Mouse (Mus musculus): ENCODE measurements around the gene Gigyf1.

Gigyf1 gene

DNA sequence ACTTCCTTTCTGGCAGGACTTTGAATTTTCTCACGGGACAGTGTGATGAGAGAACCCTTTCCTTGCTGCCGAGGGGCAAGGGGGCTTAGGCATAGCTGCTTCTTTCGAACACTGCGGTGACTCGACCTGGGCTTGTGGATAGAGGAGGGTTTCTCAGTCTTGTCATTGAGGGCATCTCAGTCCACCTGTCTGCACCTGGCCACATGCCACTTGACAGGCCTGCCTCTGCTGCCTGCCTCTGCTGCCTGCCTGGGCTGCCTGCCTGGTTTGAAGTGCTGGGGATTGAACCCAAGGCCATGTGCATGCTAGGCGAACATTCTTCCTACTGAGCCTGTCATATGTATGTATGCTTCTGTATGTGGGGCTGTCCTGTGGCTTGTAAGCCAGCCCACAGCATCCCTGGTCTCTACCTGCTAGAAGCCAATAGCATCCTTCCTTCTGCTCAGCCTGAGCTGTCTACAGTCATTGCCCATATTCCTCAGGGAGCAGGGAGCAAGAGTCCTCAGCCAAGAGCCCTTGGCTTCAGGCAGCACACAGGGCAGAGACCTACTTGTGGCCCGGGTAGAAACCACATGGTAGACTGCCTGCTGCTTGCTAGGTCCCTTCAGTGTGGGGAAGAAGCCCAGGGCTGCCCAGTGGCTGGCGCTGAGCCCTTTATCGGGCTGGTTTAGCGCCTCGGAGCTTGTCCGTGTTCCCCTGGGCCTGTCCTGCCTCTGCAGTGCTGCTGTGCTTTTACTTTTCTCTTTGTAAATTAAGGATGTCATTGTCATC, 4.2 kb upstream of the Gigyf1 start:
- in situ Hi-C loops (cut with MboI, MseI): loop anchor here (10.0 kb wide), 1 partner anchor 1819 kb away; no protein-coding TSS in a partner anchor

DNA sequence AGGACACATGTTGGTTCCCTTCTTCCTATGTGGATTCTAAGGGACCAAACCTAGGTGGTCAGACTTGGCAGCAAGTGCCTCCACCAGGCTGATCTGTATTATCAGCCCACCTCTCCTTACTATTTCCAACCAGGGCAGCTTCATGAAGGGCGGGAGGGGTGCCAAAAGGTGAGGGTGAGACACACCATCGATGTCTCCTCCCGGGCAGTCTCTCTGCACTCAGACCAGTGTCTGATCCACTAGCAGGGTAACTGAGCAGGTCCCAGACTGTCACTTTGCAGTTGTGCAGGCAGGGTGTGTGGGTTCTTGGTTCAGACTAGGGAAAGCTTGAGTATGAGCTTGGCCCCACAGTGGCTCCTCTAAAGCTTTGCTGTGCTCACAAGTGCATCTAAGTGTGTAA, 3.5 kb upstream of the Gigyf1 start:
- in situ Hi-C loops (cut with MboI, MseI): loop anchor here (10.0 kb wide), 1 partner anchor 1820 kb away; no protein-coding TSS in a partner anchor

DNA sequence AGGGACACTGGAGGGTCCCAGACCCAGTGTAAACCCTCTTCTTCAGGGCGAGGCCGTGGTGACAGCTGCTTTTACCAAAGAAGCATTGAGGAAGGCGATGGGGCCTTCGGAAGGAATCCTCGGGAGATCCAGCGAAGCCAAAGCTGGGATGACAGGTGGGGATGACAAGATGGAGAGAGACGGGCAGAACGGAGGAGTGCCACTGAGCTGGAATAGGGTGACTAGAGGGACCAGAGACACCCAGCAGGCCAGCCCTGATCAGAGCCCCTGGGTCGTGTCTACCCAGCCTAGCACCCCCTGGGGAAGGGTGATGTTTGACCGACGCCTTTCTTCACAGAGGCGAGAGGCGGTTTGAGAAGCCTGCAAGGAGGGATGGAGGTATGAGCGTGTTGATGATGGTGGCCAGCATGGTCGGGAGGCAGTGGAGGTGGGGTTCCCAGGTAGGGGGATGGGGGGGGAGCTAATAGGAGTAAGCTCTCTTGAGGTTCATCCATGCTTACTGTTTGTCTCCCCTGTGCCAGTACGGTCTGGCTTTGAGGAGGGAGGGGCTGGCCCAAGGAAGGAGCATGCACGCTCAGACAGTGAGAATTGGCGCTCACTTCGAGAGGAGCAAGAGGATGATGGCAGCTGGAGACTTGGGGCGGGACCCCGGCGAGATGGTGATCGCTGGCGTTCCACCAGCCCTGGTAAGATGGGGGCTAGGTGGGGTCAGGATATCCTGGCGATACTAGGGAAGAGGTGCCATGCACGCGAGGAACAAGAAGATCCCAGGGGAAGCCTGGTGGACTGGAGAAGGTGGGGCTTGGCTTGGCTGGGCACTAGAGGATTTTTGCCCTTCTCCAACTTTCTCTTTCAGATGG, 1.6 kb downstream of the Gigyf1 start:
- in situ Hi-C loops (cut with MboI, MseI): loop anchor here (10.0 kb wide), 2 partner anchors 245 to 1825 kb away; no protein-coding TSS in a partner anchor

DNA sequence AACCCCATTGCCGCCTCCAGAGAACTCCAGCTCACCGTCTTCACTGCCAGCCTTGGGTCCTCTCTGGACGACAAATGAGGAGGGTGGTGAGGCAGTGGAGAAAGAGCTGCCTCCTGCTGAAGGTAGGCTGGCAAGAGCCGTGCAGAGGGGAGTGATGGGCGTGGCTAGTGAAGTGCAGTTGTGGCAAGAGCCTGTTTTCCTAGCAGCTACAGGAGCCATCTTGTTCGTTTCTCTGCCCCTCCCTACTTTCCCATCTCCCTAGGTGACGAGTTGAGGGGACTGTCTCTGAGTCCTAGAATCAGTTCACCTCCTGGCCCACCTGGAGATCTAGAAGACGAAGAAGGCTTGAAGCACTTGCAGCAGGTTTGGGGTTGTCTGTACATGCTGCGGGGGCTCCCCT, 3.5 kb downstream of the Gigyf1 start:
- in situ Hi-C loops (cut with MboI, MseI): loop anchor here (10.0 kb wide), 1 partner anchor 243 kb away; no protein-coding TSS in a partner anchor

DNA sequence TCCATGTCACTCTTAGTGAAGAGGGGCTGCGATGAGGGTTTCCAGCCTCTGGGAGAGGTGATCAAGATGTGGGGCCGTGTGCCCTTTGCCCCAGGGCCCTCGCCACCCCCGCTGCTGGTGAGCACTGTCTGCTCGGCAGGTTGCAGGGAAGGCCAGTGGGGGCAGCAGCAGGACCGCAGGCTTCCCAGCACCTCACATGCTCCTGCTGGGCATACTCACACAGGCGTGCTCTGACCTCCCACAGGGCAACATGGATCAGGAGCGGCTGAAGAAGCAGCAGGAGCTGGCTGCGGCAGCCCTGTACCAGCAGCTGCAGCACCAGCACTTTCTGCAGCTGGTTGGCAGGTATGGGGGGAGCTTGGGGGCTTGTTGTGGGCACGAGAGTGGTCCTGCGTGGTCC, 4.4 kb downstream of the Gigyf1 start:
- in situ Hi-C loops (cut with MboI, MseI): loop anchor here (10.0 kb wide), 1 partner anchor 242 kb away; no protein-coding TSS in a partner anchor

DNA sequence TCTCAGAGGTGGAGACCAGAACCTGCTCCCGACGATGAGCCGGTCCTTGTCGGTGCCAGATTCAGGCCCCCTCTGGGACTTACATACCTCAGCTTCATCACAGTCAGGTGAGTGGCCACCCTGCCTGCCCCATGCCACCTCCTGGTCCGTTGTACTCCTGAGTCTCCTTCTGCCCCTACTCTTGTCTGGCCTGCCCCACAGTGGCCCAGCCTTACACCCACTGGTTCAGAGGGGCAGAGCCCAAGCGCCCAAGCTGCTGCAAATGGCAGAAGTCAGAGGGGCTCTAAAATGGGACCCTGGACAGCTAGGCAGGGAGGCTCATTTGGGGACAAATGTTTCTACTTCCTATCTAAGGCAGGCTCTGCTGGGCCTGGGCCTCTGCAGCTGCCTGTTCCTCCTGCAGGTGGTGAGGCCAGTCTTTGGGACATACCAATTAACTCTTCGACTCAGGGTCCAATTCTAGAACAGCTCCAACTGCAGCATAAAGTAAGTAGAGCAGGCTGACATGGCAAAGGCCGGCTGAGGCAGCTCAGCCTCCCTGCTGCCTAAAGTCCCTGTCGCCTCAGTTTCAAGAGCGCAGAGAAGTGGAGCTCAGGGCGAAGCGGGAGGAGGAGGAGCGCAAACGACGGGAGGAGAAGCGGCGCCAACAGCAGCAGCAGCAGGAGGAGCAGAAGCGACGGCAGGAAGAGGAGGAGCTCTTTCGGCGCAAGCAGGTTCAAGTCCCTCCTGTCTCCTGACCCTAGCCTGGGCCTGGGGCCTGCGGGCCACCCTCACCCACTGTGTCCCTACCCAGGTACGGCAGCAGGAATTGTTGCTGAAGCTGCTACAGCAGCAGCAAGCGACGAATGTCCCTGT, 5.3 kb downstream of the Gigyf1 start:
- in situ Hi-C loops (cut with MboI, MseI): loop anchor here (10.0 kb wide), 1 partner anchor 241 kb away; no protein-coding TSS in a partner anchor

DNA sequence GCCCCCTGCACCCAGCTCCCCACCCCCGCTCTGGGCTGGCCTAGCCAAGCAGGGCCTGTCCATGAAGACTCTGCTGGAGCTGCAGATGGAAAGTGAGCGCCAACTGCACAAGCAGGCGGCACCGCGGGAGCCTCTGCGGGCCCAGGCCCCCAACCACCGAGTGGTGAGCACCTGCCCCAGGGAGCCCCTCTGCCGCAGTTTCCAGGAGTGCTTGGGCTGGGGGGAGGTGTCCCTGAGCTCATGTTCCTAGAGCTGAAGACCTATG, 5.8 kb downstream of the Gigyf1 start:
- in situ Hi-C loops (cut with MboI, MseI): loop anchor here (10.0 kb wide), 1 partner anchor 241 kb away; no protein-coding TSS in a partner anchor

DNA sequence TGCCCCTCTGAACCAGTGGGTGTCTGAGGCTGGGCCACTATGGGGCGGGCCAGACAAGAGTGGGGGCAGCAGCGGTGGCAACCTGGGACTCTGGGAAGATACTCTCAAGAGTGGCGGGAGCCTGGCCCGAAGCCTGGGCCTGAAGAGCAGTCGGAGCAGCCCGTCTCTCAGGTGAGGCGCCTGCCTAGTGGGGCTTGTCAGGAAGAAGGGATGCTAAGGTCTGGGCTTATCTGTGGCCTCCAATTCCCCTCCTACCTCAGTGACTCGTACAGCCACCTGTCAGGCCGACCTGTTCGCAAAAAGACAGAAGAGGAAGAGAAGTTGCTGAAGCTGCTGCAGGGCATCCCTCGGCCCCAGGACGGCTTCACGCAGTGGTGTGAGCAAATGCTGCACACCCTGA, 6.3 kb downstream of the Gigyf1 start:
- in situ Hi-C loops (cut with MboI, MseI): loop anchor here (10.0 kb wide), 1 partner anchor 240 kb away; no protein-coding TSS in a partner anchor

DNA sequence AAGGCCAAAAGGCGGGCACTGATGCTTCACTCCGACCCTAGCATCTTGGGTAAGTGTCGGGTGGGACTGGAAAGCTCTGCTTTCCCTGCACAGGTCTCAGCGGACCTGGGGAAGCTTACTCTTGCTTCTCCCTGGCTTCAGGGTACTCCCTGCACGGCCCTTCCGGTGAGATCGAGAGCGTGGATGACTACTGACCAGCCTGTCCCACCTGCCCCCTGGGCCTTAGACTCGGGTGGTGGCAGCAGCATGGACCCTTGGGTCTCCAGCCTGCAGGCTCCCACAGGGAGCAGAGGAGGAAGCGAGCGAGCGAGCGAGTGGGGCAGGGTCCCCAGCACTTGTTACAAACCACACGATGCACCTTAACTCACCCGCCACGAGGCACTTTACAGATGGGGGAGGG, 7.2 kb downstream of the Gigyf1 start:
- in situ Hi-C loops (cut with MboI, MseI): loop anchor here (10.0 kb wide), 1 partner anchor 239 kb away; no protein-coding TSS in a partner anchor

DNA sequence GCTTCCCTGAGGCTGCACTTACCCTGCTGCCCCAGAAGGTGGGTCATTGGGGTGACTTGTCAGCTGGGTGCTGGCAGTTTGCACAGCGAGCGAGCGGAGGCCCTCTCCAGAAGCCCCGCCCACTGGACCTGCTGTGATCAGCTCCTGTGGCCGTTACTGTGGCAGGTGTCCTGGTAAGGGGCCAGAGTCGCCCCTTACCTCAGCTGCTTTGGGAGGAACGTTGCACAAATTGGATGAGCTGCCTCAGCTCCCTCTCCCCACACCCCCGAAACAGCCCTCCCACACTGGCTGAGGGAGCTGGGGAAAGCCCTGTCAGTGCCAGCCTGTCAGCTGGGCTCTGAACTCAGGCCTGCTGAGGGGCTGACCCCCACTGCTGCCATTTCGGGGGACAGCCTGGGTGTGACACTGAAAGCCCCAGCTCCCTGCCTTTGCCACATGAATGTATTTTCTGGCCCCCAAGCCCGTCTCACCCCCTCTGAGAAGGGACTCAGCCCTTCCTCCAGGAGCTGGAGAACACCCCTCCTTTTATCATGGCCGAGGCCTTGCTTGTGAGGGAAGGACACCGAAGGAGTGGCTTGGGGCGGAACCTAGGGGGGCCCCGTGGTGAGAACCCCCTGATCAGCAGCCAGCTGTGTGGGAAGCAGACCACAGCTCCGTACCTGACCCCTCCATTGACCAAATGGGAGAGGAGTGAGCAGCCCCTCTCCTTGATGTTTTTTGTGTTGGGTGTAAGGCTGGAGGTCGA, 8.0 kb downstream of the Gigyf1 start:
- in situ Hi-C loops (cut with MboI, MseI): loop anchor here (10.0 kb wide), 1 partner anchor 238 kb away; no protein-coding TSS in a partner anchor

DNA sequence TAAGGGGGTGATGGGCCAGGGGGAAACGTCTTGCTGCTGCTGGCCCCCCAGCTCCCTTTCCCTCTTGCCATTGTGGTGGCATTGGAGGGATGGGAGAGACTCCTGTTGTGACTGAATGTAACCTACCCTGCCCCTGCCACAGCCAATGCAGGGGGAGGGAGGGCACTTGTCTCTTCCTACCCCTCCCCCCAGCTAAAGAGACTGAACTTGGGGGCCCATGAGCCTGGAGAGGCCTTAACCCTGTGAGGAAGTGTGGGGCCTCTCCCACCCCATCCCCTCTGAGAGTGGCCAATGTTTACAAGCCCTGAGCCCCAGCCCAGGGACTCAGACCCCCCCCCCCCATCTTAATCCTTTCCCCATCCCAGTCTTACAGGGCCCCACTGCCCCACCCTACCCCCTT, 9.1 kb downstream of the Gigyf1 start:
- in situ Hi-C loops (cut with MboI, MseI): loop anchor here (10.0 kb wide), 1 partner anchor 237 kb away; no protein-coding TSS in a partner anchor

DNA sequence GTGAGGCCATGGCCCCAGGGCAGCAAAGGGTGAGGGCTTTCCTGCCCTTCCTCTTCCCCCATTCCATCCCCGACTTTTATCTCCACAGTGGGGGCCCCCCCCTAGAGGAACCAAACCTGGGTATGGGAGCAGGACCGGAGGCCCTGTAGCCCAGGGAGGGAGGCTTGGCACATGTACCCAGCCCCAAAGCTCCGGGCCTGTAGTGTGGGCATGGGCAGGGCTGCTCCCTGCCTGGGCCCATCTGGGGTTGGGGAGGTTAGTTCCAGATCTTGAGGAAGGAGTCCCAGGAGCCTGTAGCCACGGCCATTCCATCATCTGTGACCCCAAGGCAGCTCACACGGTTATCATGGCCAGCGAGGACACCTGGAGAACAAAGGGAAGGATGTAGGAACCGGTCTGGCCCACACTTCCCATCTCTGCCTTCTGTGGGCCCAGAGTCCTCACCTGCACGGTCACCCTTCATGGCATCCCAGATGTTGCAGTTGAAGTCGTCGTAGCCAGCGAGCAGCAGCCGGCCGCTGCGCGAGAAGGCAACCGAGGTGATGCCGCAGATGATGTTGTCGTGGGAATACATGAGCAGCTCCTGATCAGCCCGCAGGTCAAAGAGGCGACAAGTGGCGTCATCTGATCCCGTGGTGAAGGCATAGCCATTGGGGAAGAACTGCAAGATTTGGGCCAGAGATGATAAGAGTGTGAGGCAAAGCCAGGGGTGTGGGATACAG, 10.1 kb downstream of the Gigyf1 start:
- in situ Hi-C loops (cut with MboI, MseI): loop anchor here (10.0 kb wide), 1 partner anchor 236 kb away; no protein-coding TSS in a partner anchor

DNA sequence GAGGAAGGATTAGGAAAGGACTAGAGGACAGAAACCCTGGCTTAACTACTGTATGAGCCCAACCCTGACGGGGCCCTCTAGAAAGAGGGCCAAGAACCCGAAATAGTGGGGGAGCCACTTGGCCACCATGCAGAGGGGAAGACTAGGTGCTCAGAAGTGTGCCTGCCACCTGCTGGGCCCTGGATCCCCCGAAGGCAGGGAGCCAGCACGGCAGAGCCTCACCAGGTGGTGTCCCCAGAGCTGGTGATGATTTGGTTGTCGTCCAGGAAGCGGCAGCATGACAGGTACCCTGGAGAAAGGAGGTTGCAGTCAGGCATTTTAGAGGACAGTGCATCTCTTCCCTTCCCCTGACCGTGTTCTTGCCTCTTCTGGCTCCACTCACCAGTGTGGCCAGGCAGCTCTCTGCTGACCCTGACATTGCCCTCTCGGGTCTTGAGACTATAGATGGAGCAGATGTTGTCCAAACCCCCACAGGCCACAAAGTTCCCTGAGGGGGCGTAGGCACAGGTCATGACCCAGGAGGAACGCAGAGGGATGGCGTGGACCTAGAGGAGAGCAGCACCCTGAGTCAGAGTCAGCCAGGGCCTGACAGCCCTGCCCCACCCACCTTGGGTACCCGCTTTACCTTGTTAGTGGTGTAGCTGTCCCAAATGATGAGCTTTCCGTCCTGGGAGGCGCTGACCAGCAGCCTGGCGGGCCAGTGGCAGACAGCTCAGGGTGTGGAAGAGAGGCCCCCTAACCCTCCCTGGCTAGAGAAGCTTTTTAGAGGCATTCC, 11.1 kb downstream of the Gigyf1 start:
- in situ Hi-C loops (cut with MboI, MseI): loop anchor here (10.0 kb wide), 1 partner anchor 235 kb away; no protein-coding TSS in a partner anchor

DNA sequence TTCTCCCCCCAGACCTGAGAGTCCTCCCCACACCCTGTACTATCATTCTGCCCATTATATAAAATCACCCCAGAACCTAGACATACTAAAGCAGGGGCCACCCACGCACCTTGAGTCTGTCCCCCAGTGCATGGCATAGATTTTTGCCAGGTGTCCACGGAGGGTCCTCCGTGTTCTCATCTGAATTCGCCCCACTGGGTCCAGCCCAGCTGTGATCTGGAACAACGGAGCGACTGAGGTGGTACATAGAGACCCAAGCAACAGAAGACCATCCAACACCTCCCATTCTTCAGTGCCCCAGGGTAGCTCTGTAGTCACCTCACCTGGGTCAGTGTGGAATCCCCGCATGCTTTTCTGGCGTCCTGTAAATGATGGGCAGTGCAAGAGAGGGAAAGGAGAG, 11.7 kb downstream of the Gigyf1 start:
- in situ Hi-C loops (cut with MboI, MseI): no loop called here

DNA sequence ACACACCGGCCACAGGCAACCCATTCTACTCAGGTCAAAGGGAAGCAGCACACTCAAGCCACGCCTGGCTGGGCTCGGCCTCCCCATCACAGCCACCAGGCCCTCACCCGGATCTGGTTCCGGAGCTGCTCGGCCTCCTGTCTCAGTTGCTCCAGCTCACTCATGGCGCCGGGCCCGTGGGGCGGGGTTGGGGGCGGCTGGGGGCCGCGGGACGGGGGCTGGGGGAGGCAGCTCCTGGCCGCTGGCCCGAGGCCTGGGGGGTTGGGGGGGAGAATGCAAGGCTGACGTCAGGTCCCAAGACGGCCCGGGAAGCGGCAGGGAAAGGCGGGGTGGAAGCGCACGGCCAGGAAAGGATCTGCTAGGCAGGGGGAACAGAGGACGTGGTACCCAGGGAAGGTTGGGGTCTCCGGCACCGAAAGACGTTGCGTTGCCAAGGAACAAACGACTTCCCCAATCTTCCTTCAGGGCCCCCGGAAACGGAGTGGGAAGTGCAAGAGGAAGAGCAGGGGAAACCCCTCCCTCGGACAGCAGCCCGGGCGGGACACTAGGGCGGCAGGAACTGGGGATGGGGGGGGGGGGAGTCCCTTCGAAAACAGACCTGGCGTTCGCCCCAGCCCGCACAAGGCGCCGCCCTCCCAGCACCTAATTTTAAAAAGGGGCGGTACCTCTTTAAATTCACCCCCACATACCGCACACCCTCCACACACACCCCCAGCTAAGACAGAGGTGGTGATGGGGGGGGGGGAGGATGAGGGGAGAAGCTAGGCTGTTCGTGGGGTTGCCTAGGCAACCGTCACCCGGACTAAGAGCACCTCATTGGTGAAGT, 12.5 kb downstream of the Gigyf1 start:
- in situ Hi-C loops (cut with MboI, MseI): no loop called here

DNA sequence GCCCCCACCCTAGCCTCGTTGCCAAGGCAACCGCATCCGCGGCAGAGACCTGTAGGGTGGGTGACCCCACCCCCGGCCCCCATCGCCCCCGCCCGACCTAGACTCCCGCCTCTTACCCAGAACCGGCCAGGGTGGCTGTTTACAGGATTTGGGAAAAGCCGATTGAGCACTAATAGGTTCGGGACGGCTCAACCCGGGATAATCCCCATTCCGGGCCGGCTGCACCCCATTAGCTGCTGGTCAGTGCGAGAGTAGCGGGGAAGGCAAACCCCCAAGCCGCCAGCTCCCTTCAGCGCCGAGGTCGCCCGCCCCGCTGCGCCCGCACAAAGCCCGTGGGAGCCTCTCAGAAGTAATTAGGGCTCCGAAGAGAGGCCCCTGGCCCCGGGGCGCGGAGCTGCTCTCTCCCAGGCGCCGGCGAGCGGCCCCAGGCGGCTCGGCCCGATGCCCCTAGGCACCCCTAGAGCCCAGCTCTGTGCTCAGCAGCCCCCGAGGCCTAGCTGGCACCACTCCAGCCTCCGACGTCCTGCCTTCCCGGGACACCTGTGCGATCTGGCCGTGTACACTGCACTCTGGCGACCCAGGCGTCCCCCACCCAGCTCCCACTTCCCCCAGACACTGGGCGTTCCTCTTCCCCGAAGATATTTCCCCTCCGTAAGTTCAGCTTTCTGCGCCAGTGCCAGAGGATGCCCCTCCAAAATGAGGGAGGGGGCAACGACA, 13.2 kb downstream of the Gigyf1 start:
- in situ Hi-C loops (cut with MboI, MseI): no loop called here

DNA sequence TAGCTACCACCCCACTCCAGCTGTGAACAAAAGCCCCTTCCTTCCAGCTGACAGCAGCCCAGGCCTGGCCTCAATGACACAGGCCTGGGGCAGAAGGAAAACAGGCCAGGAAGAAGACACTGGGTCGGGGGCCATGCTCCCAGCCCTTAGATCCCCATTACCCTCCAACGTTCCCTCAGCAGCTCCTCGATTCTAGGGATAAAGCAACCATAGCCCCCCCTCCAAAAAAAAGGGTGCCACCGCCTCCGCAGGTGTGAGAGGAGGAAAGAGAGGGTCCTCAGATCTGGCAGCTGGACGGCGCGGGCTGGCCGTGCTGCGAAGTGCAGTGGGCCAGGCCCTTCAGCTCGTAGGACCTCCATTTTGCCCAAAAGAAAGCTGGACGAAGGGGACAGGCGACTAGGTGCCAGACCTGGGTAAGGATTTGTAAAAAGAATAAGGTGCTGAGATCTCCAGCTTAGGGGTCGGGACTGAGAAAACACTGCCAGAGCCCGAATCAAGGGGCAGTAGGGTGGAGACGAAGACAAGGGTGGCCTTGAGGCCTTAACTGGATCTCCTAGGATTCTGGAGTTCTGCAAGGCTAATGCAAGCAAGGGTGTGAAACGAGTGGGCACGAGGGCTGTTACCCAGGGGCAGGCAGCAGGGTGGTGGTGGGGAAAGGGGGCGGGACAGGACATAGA, 13.9 kb downstream of the Gigyf1 start:
- in situ Hi-C loops (cut with MboI, MseI): no loop called here
